Mouse (Mus musculus) cerebral cortex, adult 2 months (tissue): ENCODE measurements around the gene Eif2b3.

Experiments
- WGBS: fragments of 180-500 bp; shearing (Covaris S2); methylation state at CpG from one replicate; pipeline ENCODE4 v1.1.7; 2018; 5-methylcytosine and 5-hydroxymethylcytosine counted together

Eif2b3 gene

GRCm38 (mm10) chr4:117124218-117124517 is 105.0 kb downstream of the Eif2b3 start:
- 72% methylated on average over 3 of the region's 3 CpGs for WGBS

- WGBS = 59% methylated on average over 14 of the region's 14 CpGs
Observed at GRCm38 (mm10) chr4:117124518-117125347, 105.5 kb downstream of the Eif2b3 start.

- WGBS = 22% methylated on average over 8 of the region's 8 CpGs
Observed at GRCm38 (mm10) chr4:117125348-117125909, 106.2 kb downstream of the Eif2b3 start, which contains the start of gene Btbd19. Gene Btbd19 (minus strand): TSS chr4:117125725.

GRCm38 (mm10) chr4:117125910-117126674 is 106.9 kb downstream of the Eif2b3 start:
- 40% methylated on average over 15 of the region's 15 CpGs for WGBS

- 73% methylated on average over 9 of the region's 9 CpGs for WGBS
Observed at GRCm38 (mm10) chr4:117126675-117127290, 107.6 kb downstream of the Eif2b3 start, which contains the start of gene Tctex1d4. Gene Tctex1d4 (plus strand): TSS chr4:117126794.

- WGBS = 91% methylated on average over 33 of the region's 33 CpGs
Observed at GRCm38 (mm10) chr4:117127991-117128686, 108.9 kb downstream of the Eif2b3 start.

- WGBS = 63% methylated on average over 6 of the region's 6 CpGs
Observed at GRCm38 (mm10) chr4:117130790-117131189, 111.6 kb downstream of the Eif2b3 start.

- WGBS = 53% methylated on average over 6 of the region's 6 CpGs
Observed at GRCm38 (mm10) chr4:117131198-117131597, 112.0 kb downstream of the Eif2b3 start.

GRCm38 (mm10) chr4:117131890-117132793 is 112.9 kb downstream of the Eif2b3 start:
- 42% methylated on average over 7 of the region's 7 CpGs for WGBS

- WGBS = 25% methylated on average over 11 of the region's 11 CpGs
Observed at GRCm38 (mm10) chr4:117132794-117133143, 113.6 kb downstream of the Eif2b3 start.

- WGBS = under 1% methylated on average over 42 of the region's 42 CpGs
Observed at GRCm38 (mm10) chr4:117133366-117133796, 114.2 kb downstream of the Eif2b3 start.

GRCm38 (mm10) chr4:117133817-117134600 is 114.8 kb downstream of the Eif2b3 start, which contains the start of gene Plk3:
Gene Plk3 (minus strand): TSS chr4:117133963.
- WGBS = 1% methylated on average over 48 of the region's 48 CpGs

GRCm38 (mm10) chr4:117134601-117134995 is 115.4 kb downstream of the Eif2b3 start:
- WGBS = 33% methylated on average over 2 of the region's 2 CpGs

GRCm38 (mm10) chr4:117136034-117136433 is 116.8 kb downstream of the Eif2b3 start:
- WGBS = 52% methylated on average over 8 of the region's 8 CpGs
